Mouse (Mus musculus): ENCODE measurements around the gene Vps37b. TPM values are rescaled to one million over a fixed set of nuclear protein-coding genes. Genes with fewer than 3 reads are reported as not detected.

Gene Vps37b
- 2.7 and 3.7 TPM in 2 replicates for polyA plus RNA-seq (2012; ENCODE audit: insufficient read depth, insufficient read length, missing spikeins)

- H3K4me1 ChIP-seq (ENCODE audit: control insufficient read depth, insufficient read depth, insufficient read length, low read length) = peaks cover 6% of the 10 kb centered on the region; the same call in 1 of the 2 replicates
- H3K27ac ChIP-seq (replicated peaks; ENCODE audit: low read depth, low read length) = peak within 1 kb of the TSS; percentile 50
- peak within 1 kb of the TSS; percentile 79 for H3K4me3 ChIP-seq (ENCODE audit: insufficient read depth, low read depth, low read length)
These were observed at the start of gene Vps37b for GRCm38 (mm10) chr5:124032001-124032508. TSS of gene Vps37b (minus strand) at chr5:124032270.

GRCm38 (mm10) chr5:124079880-124080279, 47.8 kb upstream of the Vps37b start:
- no peak overlapping the region for H3K4me3 ChIP-seq (ENCODE audit: insufficient read depth, low read depth, low read length)
- H3K27ac ChIP-seq (replicated peaks; ENCODE audit: low read depth, low read length) = no peak overlapping the region
- no peaks in the 10 kb centered on the region for H3K4me1 ChIP-seq (ENCODE audit: control insufficient read depth, insufficient read depth, insufficient read length, low read length)

- H3K27ac ChIP-seq (replicated peaks; ENCODE audit: low read depth, low read length) = no peak overlapping the region
- no peaks in the 10 kb centered on the region for H3K4me1 ChIP-seq (ENCODE audit: control insufficient read depth, insufficient read depth, insufficient read length, low read length)
- no peak overlapping the region for H3K4me3 ChIP-seq (ENCODE audit: insufficient read depth, low read depth, low read length)
These were observed 46.8 kb upstream of the Vps37b start for GRCm38 (mm10) chr5:124078794-124079416.

GRCm38 (mm10) chr5:124077856-124078460, 45.9 kb upstream of the Vps37b start:
- no peaks in the 10 kb centered on the region for H3K4me1 ChIP-seq (ENCODE audit: control insufficient read depth, insufficient read depth, insufficient read length, low read length)
- no peak overlapping the region for H3K4me3 ChIP-seq (ENCODE audit: insufficient read depth, low read depth, low read length)
- no peak overlapping the region for H3K27ac ChIP-seq (replicated peaks; ENCODE audit: low read depth, low read length)

GRCm38 (mm10) chr5:124077241-124077640, 45.2 kb upstream of the Vps37b start:
- Histone ChIP-seq H3K4me3 (ENCODE audit: insufficient read depth, low read depth, low read length) (no peak overlapping the region), H3K4me1 (ENCODE audit: control insufficient read depth, insufficient read depth, insufficient read length, low read length) (no peaks in the 10 kb centered on the region), H3K27ac (replicated peaks; ENCODE audit: low read depth, low read length) (no peak overlapping the region)

GRCm38 (mm10) chr5:124076559-124076958, 44.5 kb upstream of the Vps37b start:
- H3K27ac ChIP-seq (replicated peaks; ENCODE audit: low read depth, low read length) = no peak overlapping the region
- H3K4me1 ChIP-seq (ENCODE audit: control insufficient read depth, insufficient read depth, insufficient read length, low read length) = no peaks in the 10 kb centered on the region
- H3K4me3 ChIP-seq (ENCODE audit: insufficient read depth, low read depth, low read length) = no peak overlapping the region

GRCm38 (mm10) chr5:124075716-124076115, 43.6 kb upstream of the Vps37b start:
- H3K4me3 ChIP-seq (ENCODE audit: insufficient read depth, low read depth, low read length) = no peak overlapping the region
- H3K27ac ChIP-seq (replicated peaks; ENCODE audit: low read depth, low read length) = no peak overlapping the region

GRCm38 (mm10) chr5:124074845-124075307, 42.8 kb upstream of the Vps37b start:
- Histone ChIP-seq H3K4me1 (ENCODE audit: control insufficient read depth, insufficient read depth, insufficient read length, low read length) (no peaks in the 10 kb centered on the region), H3K4me3 (ENCODE audit: insufficient read depth, low read depth, low read length) (no peak overlapping the region), H3K27ac (replicated peaks; ENCODE audit: low read depth, low read length) (no peak overlapping the region)

More at GRCm38 (mm10) chr5:124075716-124076115, 43.6 kb upstream of the Vps37b start:
- no peaks in the 10 kb centered on the region for H3K4me1 ChIP-seq (ENCODE audit: control insufficient read depth, insufficient read depth, insufficient read length, low read length)

- no peak overlapping the region for H3K4me3 ChIP-seq (ENCODE audit: insufficient read depth, low read depth, low read length)
- H3K27ac ChIP-seq (replicated peaks; ENCODE audit: low read depth, low read length) = no peak overlapping the region
- no peaks in the 10 kb centered on the region for H3K4me1 ChIP-seq (ENCODE audit: control insufficient read depth, insufficient read depth, insufficient read length, low read length)
These were observed 41.6 kb upstream of the Vps37b start for GRCm38 (mm10) chr5:124073682-124074081.

GRCm38 (mm10) chr5:124069657-124070056, 37.6 kb upstream of the Vps37b start:
- Histone ChIP-seq H3K4me1 (ENCODE audit: control insufficient read depth, insufficient read depth, insufficient read length, low read length) (no peaks in the 10 kb centered on the region), H3K4me3 (ENCODE audit: insufficient read depth, low read depth, low read length) (no peak overlapping the region), H3K27ac (replicated peaks; ENCODE audit: low read depth, low read length) (no peak overlapping the region)

- Histone ChIP-seq H3K27ac (replicated peaks; ENCODE audit: low read depth, low read length) (no peak overlapping the region), H3K4me1 (ENCODE audit: control insufficient read depth, insufficient read depth, insufficient read length, low read length) (peaks cover 6% of the 10 kb centered on the region; the same call in 1 of the 2 replicates), H3K4me3 (ENCODE audit: insufficient read depth, low read depth, low read length) (no peak overlapping the region)
These were observed 30.2 kb upstream of the Vps37b start for GRCm38 (mm10) chr5:124062037-124062824.

- Histone ChIP-seq H3K4me3 (ENCODE audit: insufficient read depth, low read depth, low read length) (peak overlapping the region; percentile 42), H3K27ac (replicated peaks; ENCODE audit: low read depth, low read length) (peak overlapping the region; percentile 79)
These were observed 27.6 kb upstream of the Vps37b start for GRCm38 (mm10) chr5:124059677-124060076.

GRCm38 (mm10) chr5:124058749-124059148, 26.7 kb upstream of the Vps37b start:
- Histone ChIP-seq H3K27ac (replicated peaks; ENCODE audit: low read depth, low read length) (no peak overlapping the region), H3K4me3 (ENCODE audit: insufficient read depth, low read depth, low read length) (no peak overlapping the region), H3K4me1 (ENCODE audit: control insufficient read depth, insufficient read depth, insufficient read length, low read length) (peaks cover 6% of the 10 kb centered on the region; the same call in 1 of the 2 replicates)

More at GRCm38 (mm10) chr5:124059677-124060076, 27.6 kb upstream of the Vps37b start:
- peaks cover 6% of the 10 kb centered on the region; the same call in 1 of the 2 replicates for H3K4me1 ChIP-seq (ENCODE audit: control insufficient read depth, insufficient read depth, insufficient read length, low read length)

- H3K4me1 ChIP-seq (ENCODE audit: control insufficient read depth, insufficient read depth, insufficient read length, low read length) = peaks cover 6% of the 10 kb centered on the region; the same call in 1 of the 2 replicates
- no peak overlapping the region for H3K4me3 ChIP-seq (ENCODE audit: insufficient read depth, low read depth, low read length)
- no peak overlapping the region for H3K27ac ChIP-seq (replicated peaks; ENCODE audit: low read depth, low read length)
These were observed 24.9 kb upstream of the Vps37b start for GRCm38 (mm10) chr5:124056956-124057355.

GRCm38 (mm10) chr5:124056219-124056618, 24.1 kb upstream of the Vps37b start:
- H3K27ac ChIP-seq (replicated peaks; ENCODE audit: low read depth, low read length) = no peak overlapping the region
- peaks cover 6% of the 10 kb centered on the region; the same call in 1 of the 2 replicates for H3K4me1 ChIP-seq (ENCODE audit: control insufficient read depth, insufficient read depth, insufficient read length, low read length)
- no peak overlapping the region for H3K4me3 ChIP-seq (ENCODE audit: insufficient read depth, low read depth, low read length)

Measured in brown adipose tissue, adult 24 weeks (tissue).